8 mouse cellular contexts compared by ENCODE assay signal in the genomic region with DNA sequence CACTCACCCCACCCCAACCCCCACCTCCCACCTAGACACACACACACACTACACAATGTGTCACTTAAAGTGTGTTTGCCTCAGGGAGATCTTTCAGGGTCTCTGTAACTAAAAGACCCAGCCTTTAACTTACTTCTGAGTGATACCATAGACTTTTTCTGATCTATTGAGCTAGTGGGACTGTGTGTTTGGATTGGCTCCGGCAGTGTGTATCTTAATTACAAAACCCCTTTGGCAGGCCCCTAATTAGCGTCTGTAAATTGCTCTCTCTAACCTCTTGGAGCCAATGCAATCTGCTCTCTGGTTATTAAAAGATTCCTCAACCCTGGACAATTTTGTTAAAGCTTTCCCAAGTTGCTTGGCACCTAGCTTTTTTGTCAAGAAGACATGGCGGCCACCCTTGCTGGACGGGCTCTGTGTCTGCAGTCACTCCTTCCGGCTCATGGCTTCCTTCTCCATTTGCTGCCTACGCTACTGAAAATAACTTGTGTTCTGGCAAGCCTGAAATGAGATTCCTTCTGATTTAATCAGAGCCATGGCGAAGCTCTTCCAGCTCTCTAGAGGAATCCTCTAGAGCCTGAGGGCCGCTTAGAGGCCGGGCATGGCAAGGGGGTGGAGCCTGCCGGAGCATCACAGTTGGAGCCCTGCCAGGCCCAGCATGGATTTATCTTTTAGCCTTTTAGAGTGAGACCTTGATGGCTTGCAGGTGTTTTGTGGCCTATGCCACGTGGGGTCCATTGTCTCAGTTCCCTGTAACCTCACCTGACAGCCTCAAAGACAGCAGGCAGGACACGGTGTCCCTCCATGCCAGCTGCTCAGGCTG. TPM values are rescaled to one million over a fixed set of nuclear protein-coding genes. Genes with fewer than 3 reads are reported as not detected.
A peak's percentile ranks its signal among the peaks of the same experiment; 100 is the strongest.
DNase-seq lines count a peak whose midpoint lies in the region; ATAC-seq lines count a peak whose summit lies in the region.

No protein-coding gene starts in this region.

- no peak overlapping the region for H3K4me3 ChIP-seq in intestine, embryonic 14.5 days (ENCODE audit: low read depth, low read length)
- no peak overlapping the region for H3K4me3 ChIP-seq in intestine, embryonic 15.5 days (replicated peaks)
- H3K4me3 ChIP-seq in forebrain, embryonic 16.5 days (replicated peaks; ENCODE audit: low read length), result no peak overlapping the region
- no peak overlapping the region for H3K4me3 ChIP-seq in midbrain, embryonic 13.5 days (replicated peaks)

- H3K36me3 ChIP-seq in intestine, embryonic 14.5 days (ENCODE audit: control insufficient read depth, insufficient read depth, low read length), result no peaks in the 10 kb centered on the region
- H3K36me3 ChIP-seq in intestine, embryonic 15.5 days, result no peaks in the 10 kb centered on the region
- no peaks in the 10 kb centered on the region for H3K36me3 ChIP-seq in forebrain, embryonic 16.5 days (ENCODE audit: control insufficient read depth, insufficient read depth)
- no peaks in the 10 kb centered on the region for H3K36me3 ChIP-seq in midbrain, embryonic 13.5 days

- DNase-seq in intestine, embryonic 14.5 days (ENCODE audit: low spot score), result peak; percentile 58
- peak; percentile 30 for DNase-seq in cerebellum, adult 9-11 months
- DNase-seq in thymus, postnatal 0 days (ENCODE audit: low spot score), result peak; percentile 36
- no peak for DNase-seq in urinary bladder, postnatal 14 days (ENCODE audit: low spot score)
- DNase-seq in layer of hippocampus, postnatal 25 days (ENCODE audit: extremely low spot score in 1 of 2, low spot score in 1 of 2), result no peak

- no peak overlapping the region for H3K27ac ChIP-seq in intestine, embryonic 14.5 days (ENCODE audit: low read depth)
- no peak overlapping the region for H3K27ac ChIP-seq in intestine, embryonic 15.5 days
- H3K27ac ChIP-seq in forebrain, embryonic 16.5 days (ENCODE audit: low read length), result no peak overlapping the region
- H3K27ac ChIP-seq in midbrain, embryonic 13.5 days, result peak overlapping the region; percentile 71

- H3K4me2 ChIP-seq in intestine, embryonic 14.5 days (ENCODE audit: low read length), result no peak overlapping the region
- no peak overlapping the region for H3K4me2 ChIP-seq in intestine, embryonic 15.5 days (replicated peaks)
- no peak overlapping the region for H3K4me2 ChIP-seq in forebrain, embryonic 16.5 days (ENCODE audit: low read length)
- no peak overlapping the region for H3K4me2 ChIP-seq in midbrain, embryonic 13.5 days (replicated peaks)

- ATAC-seq in intestine, embryonic 14.5 days (replicated peaks; ENCODE audit: low FRiP score, low TSS enrichment, low read depth), result no peak
- ATAC-seq in intestine, embryonic 15.5 days, result no peak
- peak; percentile 60 for ATAC-seq in forebrain, embryonic 16.5 days
- ATAC-seq in midbrain, embryonic 13.5 days, result peak; percentile 70

- 46% methylated on average over 12 of the region's 12 CpGs for WGBS in intestine, embryonic 14.5 days
- 47% methylated on average over 12 of the region's 12 CpGs for WGBS in intestine, embryonic 15.5 days
- 20% methylated on average over 12 of the region's 12 CpGs for WGBS in forebrain, embryonic 16.5 days
- 32% methylated on average over 12 of the region's 12 CpGs for WGBS in midbrain, embryonic 13.5 days

- H3K4me1 ChIP-seq in intestine, embryonic 14.5 days (replicated peaks; ENCODE audit: control insufficient read depth, insufficient read depth, low read length), result peaks cover 10% of the 10 kb centered on the region; the same call in 1 of the 2 replicates
- peaks cover 4% of the 10 kb centered on the region; the same call in 1 of the 2 replicates for H3K4me1 ChIP-seq in intestine, embryonic 15.5 days (replicated peaks)
- peaks cover 8% of the 10 kb centered on the region for H3K4me1 ChIP-seq in forebrain, embryonic 16.5 days (replicated peaks; ENCODE audit: control insufficient read depth, insufficient read depth, low read length)
- peaks cover 27% of the 10 kb centered on the region for H3K4me1 ChIP-seq in midbrain, embryonic 13.5 days (replicated peaks)

- no peaks in the 10 kb centered on the region for H3K27me3 ChIP-seq in intestine, embryonic 14.5 days (replicated peaks; ENCODE audit: control insufficient read depth, insufficient read depth, low read length)
- H3K27me3 ChIP-seq in intestine, embryonic 15.5 days (replicated peaks), result no peaks in the 10 kb centered on the region
- no peaks in the 10 kb centered on the region for H3K27me3 ChIP-seq in forebrain, embryonic 16.5 days (replicated peaks; ENCODE audit: control insufficient read depth, insufficient read depth, low read length)
- H3K27me3 ChIP-seq in midbrain, embryonic 13.5 days, result no peaks in the 10 kb centered on the region

- H3K9ac ChIP-seq in intestine, embryonic 14.5 days (ENCODE audit: low read length), result no peak overlapping the region
- no peak overlapping the region for H3K9ac ChIP-seq in intestine, embryonic 15.5 days
- no peak overlapping the region for H3K9ac ChIP-seq in forebrain, embryonic 16.5 days (replicated peaks; ENCODE audit: low read depth, low read length)
- H3K9ac ChIP-seq in midbrain, embryonic 13.5 days (replicated peaks), result no peak overlapping the region; the same call in 1 of the 2 replicates

- 0 out of 2 replicates have a peak, but pooled peaks cover 2% of the 10 kb centered on the region for H3K9me3 ChIP-seq in intestine, embryonic 14.5 days (ENCODE audit: control insufficient read depth, low read length)
- H3K9me3 ChIP-seq in intestine, embryonic 15.5 days, result no peaks in the 10 kb centered on the region
- H3K9me3 ChIP-seq in forebrain, embryonic 16.5 days (ENCODE audit: control insufficient read depth, low read length), result no peaks in the 10 kb centered on the region
- no peaks in the 10 kb centered on the region for H3K9me3 ChIP-seq in midbrain, embryonic 13.5 days

RNA-seq across cellular contexts. Expression of a gene that starts 46.9 kb away (rescaled TPM):
- 5.0 and 5.4 TPM in 2 replicates for polyA plus RNA-seq in intestine, embryonic 14.5 days (2014; fragmentation: Nextera tagmentation; extraction: Ambion mirVana)
- polyA plus RNA-seq in intestine, embryonic 15.5 days (2015; fragmentation: Nextera tagmentation; extraction: Ambion mirVana), result 4.1 and 4.2 TPM in 2 replicates
- 30.3 and 33.3 TPM in 2 replicates for polyA plus RNA-seq in forebrain, embryonic 16.5 days (2015; fragmentation: Nextera tagmentation; extraction: Ambion mirVana)
- polyA plus RNA-seq in midbrain, embryonic 13.5 days (2015; fragmentation: Nextera tagmentation; extraction: Ambion mirVana), result 8.4 and 8.7 TPM in 2 replicates
- 45.4 and 58.3 TPM in 2 replicates for polyA plus RNA-seq in thymus, postnatal 0 days (2015; fragmentation: Nextera tagmentation; extraction: Ambion mirVana)
- 100 to 1,000 TPM; 138 to 141 TPM for total RNA-seq in layer of hippocampus, postnatal 25 days (2021)

RNA-seq across cellular contexts. Expression of a gene that starts 55.8 kb away (rescaled TPM):
- 47.3 and 48.6 TPM in 2 replicates for polyA plus RNA-seq in intestine, embryonic 14.5 days (2014; fragmentation: Nextera tagmentation; extraction: Ambion mirVana)
- 43.7 and 45.4 TPM in 2 replicates for polyA plus RNA-seq in intestine, embryonic 15.5 days (2015; fragmentation: Nextera tagmentation; extraction: Ambion mirVana)
- 18.5 and 20.6 TPM in 2 replicates for polyA plus RNA-seq in forebrain, embryonic 16.5 days (2015; fragmentation: Nextera tagmentation; extraction: Ambion mirVana)
- 16.6 and 17.6 TPM in 2 replicates for polyA plus RNA-seq in midbrain, embryonic 13.5 days (2015; fragmentation: Nextera tagmentation; extraction: Ambion mirVana)
- 18.7 and 19.8 TPM in 2 replicates for polyA plus RNA-seq in thymus, postnatal 0 days (2015; fragmentation: Nextera tagmentation; extraction: Ambion mirVana)
- 1 to 10 TPM; 5.2 to 6.5 TPM for total RNA-seq in layer of hippocampus, postnatal 25 days (2021)

Comparison
In these comparisons a context has a peak if more than half of its experiments do, and no peak if none do; other contexts are left out.
1. ATAC-seq: peak in forebrain, embryonic 16.5 days (single experiment) and midbrain, embryonic 13.5 days (single experiment); none in intestine, embryonic 14.5 days (single experiment) and intestine, embryonic 15.5 days (single experiment).
2. DNase-seq: peak in intestine, embryonic 14.5 days (single experiment), cerebellum, adult 9-11 months (single experiment) and thymus, postnatal 0 days (single experiment); none in urinary bladder, postnatal 14 days (single experiment) and layer of hippocampus, postnatal 25 days (0 of 2).